Mouse (Mus musculus) midbrain, embryonic 11.5 days (tissue): ENCODE data around the gene Peli1. TPM values are rescaled to one million over a fixed set of nuclear protein-coding genes. Genes with fewer than 3 reads are reported as not detected.

Experiments used
- ATAC-seq: fragments of 200-750 bp; cut with Nextera tagmentation; 2 replicates; pipeline ENCODE4 v1.8.0; 2017; ENCODE audit warnings: moderate TSS enrichment, moderate library complexity; ENCODE audit not compliant: low FRiP score
- DNase-seq: peaks from one replicate; pipeline ENCODE4 v3.0.0; 2015; ENCODE audit warnings: low spot score; ENCODE audit errors: missing footprints
- H3K27ac ChIP-seq: fragments of 300-500 bp; sonication (generic); 2 replicates; pipeline ENCODE4 v1.5.1; 2014; ENCODE audit warnings: low read depth, low read length
- H3K27me3 ChIP-seq: fragments of 300-500 bp; sonication (generic); 2 replicates; pipeline ENCODE4 v1.6.1; 2014; ENCODE audit warnings: mild to moderate bottlenecking, low read length, moderate library complexity, mixed read lengths; ENCODE audit not compliant: control insufficient read depth, insufficient read depth
- H3K36me3 ChIP-seq: fragments of 300-500 bp; sonication (generic); 2 replicates; pipeline ENCODE4 v1.6.1; 2014; ENCODE audit warnings: mild to moderate bottlenecking, low read length, moderate library complexity, mixed read lengths; ENCODE audit not compliant: control insufficient read depth, insufficient read depth
- H3K4me1 ChIP-seq: fragments of 300-500 bp; sonication (generic); 2 replicates; pipeline ENCODE4 v1.6.1; 2014; ENCODE audit warnings: low read length; ENCODE audit not compliant: control insufficient read depth, insufficient read depth
- H3K4me2 ChIP-seq: fragments of 300-500 bp; sonication (generic); 2 replicates; pipeline ENCODE4 v1.6.1; 2014; ENCODE audit warnings: mild to moderate bottlenecking, moderate library complexity
- H3K4me3 ChIP-seq: fragments of 300-500 bp; sonication (generic); 2 replicates; pipeline ENCODE4 v1.5.1; 2014; ENCODE audit warnings: low read depth, low read length
- H3K9ac ChIP-seq: fragments of 300-500 bp; sonication (generic); 2 replicates; pipeline ENCODE4 v1.6.1; 2014; ENCODE audit warnings: low read length
- H3K9me3 ChIP-seq: fragments of 300-500 bp; sonication (generic); 2 replicates; pipeline ENCODE4 v1.6.1; 2016; ENCODE audit warnings: low read length; ENCODE audit not compliant: control insufficient read depth
- WGBS: fragments of 180-500 bp; shearing (Covaris S2); extraction: QIAGEN DNeasy Blood & Tissue Kit; methylation state at CpG from one replicate; pipeline ENCODE4 v1.1.7; 2014; 5-methylcytosine and 5-hydroxymethylcytosine counted together
- polyA plus RNA-seq: library from polyadenylated mRNA; unstranded; fragments of >200 nt; fragmentation: Nextera tagmentation; extraction: Ambion mirVana; gene quantifications from 2 replicates; pipeline ENCODE4 v1.2.1, GENCODE M21; 2014

The Peli1 gene
- polyA plus RNA-seq, 1 experiment from 2014 or later: 108 TPM

DNA sequence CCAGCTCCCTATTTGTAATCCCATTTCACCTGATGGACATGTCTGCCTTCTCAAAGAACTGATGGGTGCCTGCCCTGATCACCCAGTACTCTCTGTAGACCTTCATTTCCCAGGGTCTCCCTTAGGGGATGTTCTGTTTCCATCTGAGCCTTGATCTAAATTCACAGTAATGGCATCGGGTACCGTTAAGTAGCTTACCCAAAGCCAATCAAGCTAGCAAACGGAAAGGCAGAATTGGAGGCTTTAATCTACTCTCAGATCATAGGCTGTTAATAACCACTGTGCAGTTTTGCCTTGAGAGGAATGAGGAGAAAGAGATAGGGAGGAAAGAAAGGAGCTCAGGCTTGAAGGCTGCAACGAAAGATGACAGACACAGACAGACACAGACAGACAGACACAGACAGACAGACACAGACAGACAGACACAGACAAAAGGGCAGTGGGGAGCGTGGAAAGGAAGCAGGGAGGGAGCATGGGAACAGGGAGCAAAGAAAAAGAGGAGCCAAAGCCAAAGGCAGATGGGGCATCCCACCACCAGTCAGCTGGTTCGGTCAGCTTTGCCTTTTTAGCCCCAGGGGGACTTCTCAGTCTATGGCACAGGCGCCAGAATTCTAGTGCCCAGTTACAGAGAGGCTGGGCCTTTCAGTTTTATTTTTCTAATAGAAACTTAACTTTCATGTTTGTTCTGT lies 30.6 kb upstream of the Peli1 start:
- Histone ChIP-seq H3K27ac (no peak overlapping the region), H3K4me1 (no peaks in the 10 kb centered on the region), H3K36me3 (no peaks in the 10 kb centered on the region), H3K9ac (no peak overlapping the region), H3K27me3 (no peaks in the 10 kb centered on the region), H3K4me2 (no peak overlapping the region), H3K4me3 (no peak overlapping the region), H3K9me3 (no peaks in the 10 kb centered on the region)
- DNase-seq: no peak
- no peak for ATAC-seq
- 69% methylated on average over 7 of the region's 7 CpGs for WGBS

DNA sequence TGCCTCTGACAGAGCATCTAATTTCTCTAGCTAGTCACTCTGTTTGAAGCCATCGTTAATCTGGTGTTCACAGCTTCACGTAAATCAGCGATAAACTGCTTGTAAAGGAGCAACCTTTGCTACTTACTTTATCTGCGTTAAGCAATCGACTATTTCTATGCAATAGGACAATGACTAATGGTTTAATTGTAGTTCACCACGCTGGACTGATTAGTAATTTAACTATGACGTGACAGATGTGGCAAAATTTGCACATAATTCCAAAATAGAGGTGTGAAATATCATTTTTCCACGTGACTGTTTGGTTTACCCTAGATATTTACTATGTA lies 30.1 kb upstream of the Peli1 start:
- Histone ChIP-seq H3K27ac (no peak overlapping the region), H3K4me1 (no peaks in the 10 kb centered on the region), H3K9ac (no peak overlapping the region), H3K4me3 (no peak overlapping the region), H3K4me2 (no peak overlapping the region), H3K9me3 (no peaks in the 10 kb centered on the region), H3K27me3 (no peaks in the 10 kb centered on the region), H3K36me3 (no peaks in the 10 kb centered on the region)
- ATAC-seq: no peak
- WGBS: 87% methylated on average over 8 of the region's 8 CpGs
- DNase-seq: no peak

DNA sequence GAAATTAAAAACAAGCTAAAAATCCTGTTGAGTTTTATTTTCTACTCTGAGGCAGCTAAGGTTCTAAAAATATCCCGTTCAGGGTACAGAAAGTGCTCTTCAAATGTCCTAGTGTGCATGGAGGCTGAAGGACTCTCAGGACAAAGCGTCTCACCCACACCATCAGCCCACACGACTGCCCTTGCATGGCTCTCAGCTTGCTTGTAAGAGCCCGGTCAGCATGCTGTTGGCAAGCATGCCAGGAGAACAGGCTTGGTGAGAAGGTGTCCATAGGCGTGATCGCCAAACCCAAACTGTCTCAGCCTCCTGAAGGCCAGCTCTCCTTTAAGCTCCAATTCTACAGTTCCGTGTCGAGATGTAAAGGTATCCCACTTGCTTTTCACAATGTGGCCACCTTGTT lies 29.7 kb upstream of the Peli1 start:
- no peaks in the 10 kb centered on the region for H3K27me3 ChIP-seq
- H3K4me2 ChIP-seq: no peak overlapping the region
- no peak for DNase-seq
- no peaks in the 10 kb centered on the region for H3K9me3 ChIP-seq
- no peaks in the 10 kb centered on the region for H3K36me3 ChIP-seq
- no peaks in the 10 kb centered on the region for H3K4me1 ChIP-seq
- no peak overlapping the region for H3K9ac ChIP-seq
- H3K27ac ChIP-seq: no peak overlapping the region
- WGBS: 88% methylated on average over 8 of the region's 8 CpGs
- no peak for ATAC-seq
- H3K4me3 ChIP-seq: no peak overlapping the region

DNA sequence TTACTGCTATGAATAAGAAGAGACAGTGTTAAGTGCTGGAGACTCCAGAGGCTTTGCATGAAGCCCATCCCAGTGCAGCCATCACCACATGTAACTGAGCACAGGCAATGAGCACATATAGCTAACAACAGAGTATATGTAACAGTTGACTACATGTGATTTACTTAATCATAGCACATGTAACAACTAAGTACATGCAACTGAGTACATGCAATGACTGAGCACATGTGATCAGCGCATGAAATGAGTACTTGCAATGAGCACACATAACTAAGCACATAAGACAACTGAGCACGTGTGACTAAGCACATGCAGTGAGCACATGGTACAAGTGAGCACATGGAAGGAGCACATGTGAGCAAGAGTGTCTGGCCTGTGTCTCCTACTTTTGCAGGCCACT lies 29.0 kb upstream of the Peli1 start:
- no peaks in the 10 kb centered on the region for H3K36me3 ChIP-seq
- no peaks in the 10 kb centered on the region for H3K4me1 ChIP-seq
- DNase-seq: no peak
- no peak overlapping the region for H3K4me2 ChIP-seq
- H3K4me3 ChIP-seq: no peak overlapping the region
- ATAC-seq: no peak
- WGBS: 95% methylated on average over 2 of the region's 2 CpGs
- no peak overlapping the region for H3K9ac ChIP-seq
- H3K27me3 ChIP-seq: no peaks in the 10 kb centered on the region
- no peaks in the 10 kb centered on the region for H3K9me3 ChIP-seq
- H3K27ac ChIP-seq: no peak overlapping the region

DNA sequence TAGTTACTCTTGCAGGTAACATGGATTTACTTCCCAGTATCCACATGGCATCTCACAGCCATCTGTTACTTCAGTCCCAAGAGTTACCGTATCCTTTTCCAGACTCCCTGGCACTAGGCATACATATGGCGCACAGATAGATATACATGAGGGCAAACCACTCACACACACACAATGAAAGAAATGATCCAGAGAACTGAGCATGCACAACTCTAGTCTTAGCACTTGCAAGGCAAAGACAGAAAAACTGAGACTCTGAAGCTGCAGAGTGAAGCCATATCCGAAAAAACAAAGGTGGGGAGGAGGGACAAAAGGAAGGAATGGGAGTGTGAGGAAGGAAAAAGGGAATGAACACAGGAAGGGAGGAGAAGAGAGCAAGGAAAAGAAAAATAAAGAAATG lies 27.8 kb upstream of the Peli1 start:
- no peak for ATAC-seq
- 88% methylated on average over 3 of the region's 3 CpGs for WGBS

DNA sequence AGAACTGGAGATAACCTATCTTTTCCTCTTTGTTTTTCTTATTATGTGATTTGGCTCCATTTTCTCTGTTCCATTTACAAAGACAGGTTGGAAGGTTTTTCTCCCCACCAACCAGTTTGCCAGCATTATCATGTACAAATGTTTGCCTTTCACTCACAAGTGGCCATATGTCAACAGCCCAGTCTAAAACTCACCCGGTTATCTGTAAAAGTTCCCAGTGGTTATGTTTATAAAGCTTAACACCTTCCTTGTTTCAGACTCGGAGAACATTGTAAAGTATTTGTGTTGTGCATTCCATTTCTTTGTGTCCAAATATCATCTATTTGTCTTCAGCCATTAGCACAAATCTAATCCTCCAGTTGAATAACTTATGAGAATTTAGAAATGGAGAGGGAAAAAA lies 11.7 kb upstream of the Peli1 start:
- no peak for ATAC-seq
- no peaks in the 10 kb centered on the region for H3K9me3 ChIP-seq
- no peak for DNase-seq
- 67% methylated on average over 2 of the region's 2 CpGs for WGBS
- H3K4me1 ChIP-seq: no peaks in the 10 kb centered on the region
- H3K27ac ChIP-seq: no peak overlapping the region
- no peaks in the 10 kb centered on the region for H3K27me3 ChIP-seq
- H3K9ac ChIP-seq: no peak overlapping the region
- H3K4me3 ChIP-seq: no peak overlapping the region
- no peak overlapping the region for H3K4me2 ChIP-seq
- H3K36me3 ChIP-seq: no peaks in the 10 kb centered on the region

More for the DNA sequence above, 27.8 kb upstream of the Peli1 start:
- Histone ChIP-seq H3K9ac (no peak overlapping the region), H3K9me3 (no peaks in the 10 kb centered on the region), H3K4me1 (no peaks in the 10 kb centered on the region), H3K4me2 (no peak overlapping the region), H3K27ac (no peak overlapping the region), H3K4me3 (no peak overlapping the region), H3K27me3 (no peaks in the 10 kb centered on the region), H3K36me3 (no peaks in the 10 kb centered on the region)
- DNase-seq: no peak

DNA sequence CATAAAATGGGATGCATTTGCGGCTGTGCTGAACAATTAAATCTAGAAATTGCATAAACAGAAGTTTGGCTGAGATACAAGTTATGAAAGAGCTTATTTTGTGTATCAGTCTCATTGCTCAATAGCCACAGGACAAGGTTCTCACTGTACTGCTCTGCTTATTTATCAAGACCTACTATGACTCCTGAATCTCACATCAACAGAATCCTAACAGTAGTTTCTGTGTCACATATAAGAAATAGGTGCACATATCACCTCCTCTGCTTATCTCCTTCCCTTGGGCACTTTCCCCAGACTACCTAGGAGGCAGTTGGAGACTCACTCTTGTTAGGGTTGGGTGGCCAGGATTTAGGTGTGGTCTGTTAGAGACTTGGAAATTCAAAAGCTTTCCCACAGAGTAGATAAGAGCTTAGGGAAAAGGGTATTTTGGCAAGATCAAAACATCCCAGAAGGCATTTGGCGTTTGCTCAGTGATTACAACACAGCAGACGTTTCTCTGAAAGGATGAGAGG lies 11.2 kb upstream of the Peli1 start:
- H3K9me3 ChIP-seq: no peaks in the 10 kb centered on the region
- no peak for ATAC-seq
- DNase-seq: no peak
- H3K9ac ChIP-seq: no peak overlapping the region
- 55% methylated on average over 3 of the region's 3 CpGs for WGBS
- no peak overlapping the region for H3K4me3 ChIP-seq
- no peak overlapping the region for H3K27ac ChIP-seq
- H3K4me2 ChIP-seq: no peak overlapping the region
- H3K36me3 ChIP-seq: no peaks in the 10 kb centered on the region
- H3K4me1 ChIP-seq: no peaks in the 10 kb centered on the region
- no peaks in the 10 kb centered on the region for H3K27me3 ChIP-seq

DNA sequence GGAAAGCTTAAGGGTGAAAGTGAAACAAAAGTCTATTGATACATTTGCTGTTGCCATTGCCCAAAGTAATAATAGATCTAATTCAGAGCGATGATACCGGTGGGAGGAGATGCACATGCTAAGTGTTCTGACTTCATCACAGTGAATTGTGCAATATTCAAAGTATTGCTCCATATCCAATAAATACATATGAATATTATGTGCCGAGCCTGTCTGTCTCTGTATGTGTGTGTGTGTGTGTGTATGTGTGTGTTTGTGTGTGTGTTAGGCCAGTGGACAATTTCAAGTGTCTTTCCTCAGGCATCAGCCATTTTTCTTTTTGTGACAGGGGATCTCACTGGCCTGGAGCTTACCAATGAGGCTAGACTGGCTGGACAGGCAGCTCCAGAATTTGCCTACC lies 9.9 kb upstream of the Peli1 start:
- no peaks in the 10 kb centered on the region for H3K27me3 ChIP-seq
- H3K36me3 ChIP-seq: no peaks in the 10 kb centered on the region
- DNase-seq: no peak
- H3K9ac ChIP-seq: no peak overlapping the region
- WGBS: 90% methylated on average over 3 of the region's 3 CpGs
- H3K4me3 ChIP-seq: no peak overlapping the region
- ATAC-seq: no peak
- H3K4me2 ChIP-seq: no peak overlapping the region
- no peaks in the 10 kb centered on the region for H3K4me1 ChIP-seq
- H3K9me3 ChIP-seq: no peaks in the 10 kb centered on the region
- no peak overlapping the region for H3K27ac ChIP-seq

DNA sequence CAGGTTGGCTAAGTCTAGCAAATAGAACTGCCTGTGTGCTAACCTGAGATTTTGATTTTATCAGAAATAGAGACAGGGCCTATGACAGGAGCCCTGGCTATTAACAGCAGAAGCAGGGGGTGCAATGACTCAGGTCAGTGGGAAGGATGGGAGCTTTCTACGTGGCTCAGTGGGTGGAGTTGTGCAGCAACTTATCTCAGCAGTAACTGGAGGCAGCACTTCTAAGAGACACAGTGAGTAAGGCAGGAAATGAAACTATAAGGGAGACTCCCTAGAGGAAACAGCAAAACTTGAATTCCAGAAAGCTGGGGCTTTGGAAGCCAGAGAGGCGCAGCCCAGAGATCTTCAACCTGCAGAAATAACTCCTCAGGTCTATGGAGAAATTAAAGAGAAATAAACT lies 8.4 kb upstream of the Peli1 start:
- Histone ChIP-seq H3K4me3 (no peak overlapping the region), H3K27me3 (no peaks in the 10 kb centered on the region), H3K4me1 (no peaks in the 10 kb centered on the region), H3K9ac (no peak overlapping the region), H3K27ac (no peak overlapping the region), H3K36me3 (no peaks in the 10 kb centered on the region), H3K9me3 (no peaks in the 10 kb centered on the region), H3K4me2 (no peak overlapping the region)
- ATAC-seq (no peak), DNase-seq (no peak)
- WGBS: 58% methylated on average over 2 of the region's 2 CpGs
